Mouse (Mus musculus) intestine, postnatal 0 days (tissue): Measurements from ENCODE around the gene Cacna1g. TPM values are rescaled to one million over a fixed set of nuclear protein-coding genes. Genes with fewer than 3 reads are reported as not detected.

Experiments
- ATAC-seq: fragments of 200-750 bp; cut with Nextera tagmentation; 2 replicates; pipeline ENCODE4 v1.8.0; 2017; ENCODE audit warnings: mild to moderate bottlenecking, moderate TSS enrichment, moderate library complexity
- H3K27ac ChIP-seq: fragments of 300-500 bp; sonication (generic); 2 replicates; pipeline ENCODE4 v1.5.1; 2014; ENCODE audit warnings: mild to moderate bottlenecking, low read depth, low read length, moderate library complexity
- H3K27me3 ChIP-seq: fragments of 300-500 bp; sonication (generic); replicated peaks from 2 replicates; pipeline ENCODE4 v1.6.1; 2014; ENCODE audit warnings: low read length, mixed read lengths; ENCODE audit not compliant: control insufficient read depth, insufficient read depth
- H3K36me3 ChIP-seq: fragments of 300-500 bp; sonication (generic); 2 replicates; pipeline ENCODE4 v1.6.1; 2014; ENCODE audit warnings: mild to moderate bottlenecking, moderate library complexity; ENCODE audit not compliant: control insufficient read depth, insufficient read depth
- H3K4me1 ChIP-seq: fragments of 300-500 bp; sonication (generic); replicated peaks from 2 replicates; pipeline ENCODE4 v1.6.1; 2014; ENCODE audit warnings: antibody characterized with exemption, low read length, mixed read lengths; ENCODE audit not compliant: control insufficient read depth, insufficient read depth
- H3K4me2 ChIP-seq: fragments of 300-500 bp; sonication (generic); replicated peaks from 2 replicates; pipeline ENCODE4 v1.6.1; 2014; ENCODE audit warnings: low read depth, mild to moderate bottlenecking, moderate library complexity
- H3K4me3 ChIP-seq: fragments of 300-500 bp; sonication (generic); 2 replicates; pipeline ENCODE4 v1.5.1; 2014; ENCODE audit warnings: low read depth, low read length
- H3K9ac ChIP-seq: fragments of 300-500 bp; sonication (generic); 2 replicates; pipeline ENCODE4 v1.6.1; 2014; ENCODE audit warnings: mild to moderate bottlenecking, low read depth, low read length
- H3K9me3 ChIP-seq: fragments of 300-500 bp; sonication (generic); 2 replicates; pipeline ENCODE4 v1.6.1; 2016; ENCODE audit warnings: mixed run types; ENCODE audit not compliant: control insufficient read depth
- CTCF ChIP-seq: sonication (generic); IDR thresholded peaks from 2 replicates; pipeline ENCODE4 v1.5.1; 2016; ENCODE audit warnings: low read depth, mild to moderate bottlenecking, control low read depth, antibody characterized with exemption, moderate library complexity
- WGBS: fragments of 180-500 bp; shearing (Covaris S2); extraction: QIAGEN DNeasy Blood & Tissue Kit; methylation state at CpG from one replicate; pipeline ENCODE4 v1.1.7; 2014; 5-methylcytosine and 5-hydroxymethylcytosine counted together
- polyA plus RNA-seq: library from polyadenylated mRNA; unstranded; fragments of >200 nt; fragmentation: Nextera tagmentation; extraction: Ambion mirVana; gene quantifications from 2 replicates; pipeline ENCODE4 v1.2.1, GENCODE M21; 2015

The Cacna1g gene
- polyA plus RNA-seq, 1 experiment from 2014 or later: 1.2 TPM

- Histone ChIP-seq H3K27me3 (0 out of 2 replicates have a peak, but pooled peaks cover 6% of the 10 kb centered on the region), H3K4me2 (no peak overlapping the region), H3K27ac (no peak overlapping the region), H3K4me3 (no peak overlapping the region), H3K9ac (no peak overlapping the region), H3K4me1 (no peaks in the 10 kb centered on the region; the same call in 1 of the 2 replicates), H3K36me3 (no peaks in the 10 kb centered on the region; the same call in 1 of the 2 replicates), H3K9me3 (no peaks in the 10 kb centered on the region)
- WGBS: 54% methylated on average over 6 of the region's 6 CpGs
- TF ChIP-seq CTCF: no peak
- no peak for ATAC-seq
Measured at GRCm38 (mm10) chr11:94420991-94421390, 53.0 kb downstream of the Cacna1g start.

- Histone ChIP-seq H3K36me3 (no peaks in the 10 kb centered on the region; the same call in 1 of the 2 replicates), H3K4me3 (no peak overlapping the region), H3K4me1 (no peaks in the 10 kb centered on the region), H3K9me3 (no peaks in the 10 kb centered on the region), H3K9ac (no peak overlapping the region), H3K27ac (no peak overlapping the region), H3K27me3 (peaks cover 6% of the 10 kb centered on the region; the same call in 1 of the 2 replicates), H3K4me2 (peak overlapping the region; percentile 21; the same call in 1 of the 2 replicates)
- 16% methylated on average over 7 of the region's 7 CpGs for WGBS
- ATAC-seq: 0 out of 2 replicates have a peak, but pooled peaks have one; percentile 22
- peak; percentile 83 for TF ChIP-seq CTCF
Measured at GRCm38 (mm10) chr11:94420325-94420724, 53.7 kb downstream of the Cacna1g start.

- Histone ChIP-seq H3K4me2 (no peak overlapping the region), H3K9ac (no peak overlapping the region), H3K4me3 (no peak overlapping the region), H3K27ac (no peak overlapping the region), H3K9me3 (no peaks in the 10 kb centered on the region), H3K4me1 (0 out of 2 replicates have a peak, but pooled peaks cover 1% of the 10 kb centered on the region), H3K27me3 (peaks cover 6% of the 10 kb centered on the region; the same call in 1 of the 2 replicates), H3K36me3 (no peaks in the 10 kb centered on the region; the same call in 1 of the 2 replicates)
- no peak for TF ChIP-seq CTCF
- ATAC-seq: no peak
- 58% methylated on average over 10 of the region's 10 CpGs for WGBS
Measured at GRCm38 (mm10) chr11:94419004-94419727, 54.8 kb downstream of the Cacna1g start.

- Histone ChIP-seq H3K27me3 (peaks cover 6% of the 10 kb centered on the region; the same call in 1 of the 2 replicates), H3K4me1 (0 out of 2 replicates have a peak, but pooled peaks cover 4% of the 10 kb centered on the region), H3K9ac (no peak overlapping the region), H3K36me3 (no peaks in the 10 kb centered on the region; the same call in 1 of the 2 replicates), H3K4me2 (no peak overlapping the region), H3K9me3 (no peaks in the 10 kb centered on the region), H3K27ac (no peak overlapping the region), H3K4me3 (no peak overlapping the region)
- no peak for TF ChIP-seq CTCF
- WGBS: 50% methylated on average over 4 of the region's 4 CpGs
- ATAC-seq: no peak
Measured at GRCm38 (mm10) chr11:94414042-94414441, 60.0 kb downstream of the Cacna1g start.

- 0 out of 2 replicates have a peak, but pooled peaks cover 4% of the 10 kb centered on the region for H3K4me1 ChIP-seq
- WGBS: 45% methylated on average over 8 of the region's 8 CpGs
- no peaks in the 10 kb centered on the region for H3K9me3 ChIP-seq
- H3K27me3 ChIP-seq: peaks cover 4% of the 10 kb centered on the region; the same call in 1 of the 2 replicates
- H3K36me3 ChIP-seq: no peaks in the 10 kb centered on the region; the same call in 1 of the 2 replicates
- no peak overlapping the region for H3K27ac ChIP-seq
- H3K4me2 ChIP-seq: no peak overlapping the region
- H3K9ac ChIP-seq: no peak overlapping the region
- ATAC-seq: no peak
- no peak overlapping the region for H3K4me3 ChIP-seq
- TF ChIP-seq CTCF: no peak
Measured at GRCm38 (mm10) chr11:94413516-94413915, 60.5 kb downstream of the Cacna1g start.

GRCm38 (mm10) chr11:94412998-94413469, 61.0 kb downstream of the Cacna1g start:
- Histone ChIP-seq H3K9me3 (no peaks in the 10 kb centered on the region), H3K36me3 (no peaks in the 10 kb centered on the region), H3K27me3 (no peaks in the 10 kb centered on the region; the same call in 1 of the 2 replicates), H3K4me3 (no peak overlapping the region), H3K4me1 (0 out of 2 replicates have a peak, but pooled peaks cover 4% of the 10 kb centered on the region), H3K9ac (no peak overlapping the region), H3K4me2 (no peak overlapping the region), H3K27ac (no peak overlapping the region)
- no peak for ATAC-seq
- TF ChIP-seq CTCF: no peak
- WGBS: 28% methylated on average over 10 of the region's 10 CpGs
